Mouse (Mus musculus) urinary bladder, adult 2 months (tissue): ENCODE measurements around the gene Vps37c. TPM values are rescaled to one million over a fixed set of nuclear protein-coding genes. Genes with fewer than 3 reads are reported as not detected.

Experiments used
- DNase-seq: peaks from one replicate; pipeline ENCODE4 v3.0.0; 2022; ENCODE audit warnings: low spot score
- polyA plus RNA-seq: library from polyadenylated mRNA; depleted of rRNA; stranded (reverse); fragments of >200 nt; gene quantifications from 2 replicates; pipeline ENCODE4 v1.2.3, GENCODE M21; 2012

The Vps37c gene
- polyA plus RNA-seq, 1 experiment: 14.5 TPM

- DNase-seq: no peak
Measured at GRCm38 (mm10) chr19:10689470-10690166, 1.1 kb downstream of the Vps37c start.

GRCm38 (mm10) chr19:10690336-10690735 lies 1.8 kb downstream of the Vps37c start:
- no peak for DNase-seq

GRCm38 (mm10) chr19:10691121-10691520 lies 2.6 kb downstream of the Vps37c start:
- no peak for DNase-seq

GRCm38 (mm10) chr19:10691660-10692059 lies 3.1 kb downstream of the Vps37c start:
- DNase-seq: no peak

- DNase-seq: no peak
Measured at GRCm38 (mm10) chr19:10692361-10692760, 3.8 kb downstream of the Vps37c start.

- DNase-seq: no peak
Measured at GRCm38 (mm10) chr19:10693926-10694682, 5.6 kb downstream of the Vps37c start.

GRCm38 (mm10) chr19:10695801-10696200 lies 7.3 kb downstream of the Vps37c start:
- no peak for DNase-seq

DNA sequence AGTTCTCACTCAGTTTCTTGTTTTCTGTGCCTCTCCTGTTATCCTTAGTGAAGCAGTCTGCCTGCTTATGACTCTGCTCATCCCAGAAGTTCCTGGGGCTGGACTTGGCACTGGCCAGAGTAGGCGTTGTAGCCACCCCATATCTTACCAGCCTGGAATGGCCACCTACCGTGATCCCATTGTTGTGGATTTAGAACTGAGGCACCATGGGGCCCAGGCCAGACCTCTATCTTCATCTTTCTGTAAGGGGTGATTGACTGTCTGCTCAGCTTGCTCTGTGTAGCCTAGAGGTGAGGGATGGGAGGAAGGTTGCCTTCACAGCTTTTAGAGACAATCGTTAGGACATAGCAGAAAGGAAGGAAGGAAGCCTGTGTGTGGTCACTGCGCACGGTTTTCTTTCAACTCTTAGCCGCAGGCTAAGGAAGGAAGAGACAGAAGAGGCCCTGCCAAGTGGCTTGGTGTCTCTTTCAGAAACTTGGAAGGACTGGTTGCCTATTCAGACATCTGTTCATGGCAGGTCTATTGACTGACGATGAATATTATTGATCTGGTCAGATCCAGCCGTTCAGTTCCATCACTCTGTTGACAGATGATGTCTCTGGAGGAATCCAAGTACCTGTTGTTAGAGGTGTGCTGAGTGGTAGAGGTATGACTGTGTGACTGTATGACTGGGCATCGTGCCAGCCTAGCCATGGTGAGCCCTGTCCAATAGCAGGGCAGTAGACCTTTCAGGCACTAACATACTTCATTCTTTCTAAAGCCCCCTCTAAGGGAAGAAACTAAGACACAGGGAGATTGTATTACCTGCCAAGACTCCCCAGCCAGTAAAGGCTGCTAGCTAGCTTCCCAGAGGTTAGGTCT lies 9.8 kb downstream of the Vps37c start:
- DNase-seq: no peak

GRCm38 (mm10) chr19:10699851-10700250 lies 11.3 kb downstream of the Vps37c start:
- no peak for DNase-seq

DNA sequence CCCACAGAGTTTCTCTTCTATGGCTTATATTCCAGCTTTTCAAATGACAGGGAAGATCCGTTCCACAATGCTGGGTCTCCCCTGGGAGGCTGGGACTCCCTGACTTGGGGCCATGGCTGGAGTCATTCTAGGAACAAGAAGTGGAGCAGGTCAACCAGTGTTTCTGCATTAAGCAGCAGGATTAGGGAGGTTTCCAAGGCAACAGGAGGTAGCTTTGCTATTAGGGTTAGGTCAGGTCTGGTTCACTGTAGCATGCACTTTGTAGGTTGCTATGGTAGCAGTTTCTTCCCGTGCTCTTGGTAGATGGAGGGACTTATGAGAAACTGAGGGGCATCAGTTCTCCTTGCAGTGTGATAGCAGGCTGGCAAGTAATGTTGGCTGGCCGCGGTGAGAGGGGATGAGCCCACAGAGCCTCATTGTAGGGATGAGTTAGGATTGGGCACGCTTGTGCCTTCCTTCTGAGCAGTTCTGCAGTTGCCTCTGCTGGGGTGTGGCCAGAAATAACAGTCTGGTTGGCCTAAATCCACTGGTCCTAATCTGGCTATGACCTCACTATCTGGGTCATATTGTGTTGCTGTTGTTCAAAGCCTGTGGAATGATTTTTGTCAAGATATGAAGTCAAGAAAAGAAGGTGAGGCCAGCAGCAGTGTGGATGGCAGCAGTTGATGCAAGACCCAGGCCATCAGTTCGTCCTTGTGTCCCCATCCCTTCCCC lies 12.6 kb downstream of the Vps37c start:
- no peak for DNase-seq

DNA sequence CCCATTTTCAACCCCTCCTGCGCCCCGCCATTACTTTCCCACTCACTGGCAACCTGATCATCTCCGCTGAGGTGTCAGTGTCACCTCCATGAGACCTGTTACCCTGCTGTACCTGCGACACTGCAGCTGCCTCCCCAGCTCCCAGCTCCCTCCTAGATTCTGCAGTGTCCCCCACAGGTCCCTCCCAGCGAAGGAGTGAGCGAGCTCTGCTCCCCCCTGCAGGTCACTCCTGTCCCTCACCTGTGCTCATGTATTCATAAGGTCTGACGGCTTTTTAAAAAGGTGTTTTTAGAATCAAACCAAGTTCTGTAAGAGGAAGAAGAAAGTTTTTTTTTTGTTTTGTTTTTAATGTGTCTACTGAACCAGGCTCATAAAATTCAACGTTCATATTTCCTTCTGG lies 13.6 kb downstream of the Vps37c start:
- DNase-seq: no peak

DNA sequence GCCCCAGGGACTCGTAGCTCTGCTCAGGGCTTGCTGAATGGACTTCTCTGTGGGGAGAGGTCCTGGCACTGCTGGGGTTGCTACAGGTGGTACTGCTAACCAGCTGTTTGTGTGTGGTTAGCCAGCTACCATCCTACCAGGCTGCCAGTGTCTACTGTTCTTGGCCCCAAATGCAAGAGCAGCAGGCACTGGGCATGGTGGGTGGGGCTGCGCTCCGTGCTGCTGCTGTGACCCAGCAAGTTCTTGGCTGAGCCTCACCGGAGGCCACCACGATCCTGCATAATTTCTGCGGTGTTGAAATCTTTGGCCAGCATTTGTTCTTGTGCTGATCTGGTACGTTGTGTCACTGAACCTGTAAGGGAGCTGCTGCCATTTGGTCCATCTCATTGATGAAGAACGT lies 14.9 kb downstream of the Vps37c start:
- no peak for DNase-seq

DNA sequence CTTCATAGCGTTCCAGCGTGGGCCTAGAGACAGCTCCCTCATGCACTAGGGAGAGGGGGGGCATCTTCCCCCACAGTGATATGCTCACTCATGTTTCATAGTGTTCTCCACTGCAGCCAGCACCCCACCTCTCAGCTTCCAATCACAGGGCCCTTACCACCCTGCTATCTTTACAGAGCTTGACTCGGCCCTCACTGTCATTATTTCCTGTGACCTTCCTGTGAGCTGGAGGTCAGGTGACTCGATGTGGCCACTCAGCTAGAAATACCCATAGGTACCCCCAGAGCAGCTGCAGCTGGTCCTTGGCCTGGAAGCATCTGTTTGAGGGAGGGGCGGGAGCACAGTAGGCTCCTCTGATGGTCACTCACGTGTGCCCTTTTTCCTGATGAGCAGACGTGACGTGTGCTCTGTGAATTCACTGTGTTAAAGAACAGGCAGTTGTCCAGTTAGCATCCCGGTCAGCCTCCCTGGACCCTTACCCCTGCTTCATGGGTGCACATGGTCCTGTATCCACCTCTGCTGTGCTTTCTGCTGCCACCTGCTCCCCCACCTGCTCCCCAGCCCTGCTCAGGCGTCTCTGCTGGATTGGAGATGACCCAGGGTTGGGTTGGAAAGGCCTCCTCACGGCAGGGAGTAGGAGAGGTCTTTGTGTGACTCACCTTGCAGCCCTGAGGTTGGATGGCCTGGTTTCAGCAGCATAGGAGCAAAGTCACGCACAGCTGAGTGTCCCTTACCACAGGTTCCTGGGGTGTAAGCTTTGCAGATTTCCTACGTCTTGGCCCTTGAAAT lies 18.7 kb downstream of the Vps37c start:
- no peak for DNase-seq

- DNase-seq: no peak
Measured at GRCm38 (mm10) chr19:10707881-10708280, 19.3 kb downstream of the Vps37c start.

DNA sequence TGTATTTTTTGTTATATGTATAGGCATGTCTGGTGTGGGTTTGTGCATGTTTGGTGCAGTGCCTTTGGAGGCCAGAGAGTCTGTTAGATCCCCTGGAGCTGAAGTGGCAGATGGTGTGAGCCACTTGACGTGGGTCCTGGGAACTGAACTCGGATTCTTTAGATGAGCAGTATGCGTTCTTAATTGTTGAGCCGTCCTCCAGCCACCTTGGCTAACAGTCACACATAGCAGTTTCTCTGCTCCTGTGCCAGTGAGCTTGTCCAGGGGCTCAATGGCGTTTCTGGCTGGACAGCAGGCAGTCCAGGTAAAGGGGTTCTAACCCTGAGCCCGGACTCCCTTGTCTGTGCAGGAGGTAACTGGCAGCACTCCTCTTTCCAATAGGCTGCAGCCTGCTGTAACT lies 20.4 kb downstream of the Vps37c start:
- no peak for DNase-seq

DNA sequence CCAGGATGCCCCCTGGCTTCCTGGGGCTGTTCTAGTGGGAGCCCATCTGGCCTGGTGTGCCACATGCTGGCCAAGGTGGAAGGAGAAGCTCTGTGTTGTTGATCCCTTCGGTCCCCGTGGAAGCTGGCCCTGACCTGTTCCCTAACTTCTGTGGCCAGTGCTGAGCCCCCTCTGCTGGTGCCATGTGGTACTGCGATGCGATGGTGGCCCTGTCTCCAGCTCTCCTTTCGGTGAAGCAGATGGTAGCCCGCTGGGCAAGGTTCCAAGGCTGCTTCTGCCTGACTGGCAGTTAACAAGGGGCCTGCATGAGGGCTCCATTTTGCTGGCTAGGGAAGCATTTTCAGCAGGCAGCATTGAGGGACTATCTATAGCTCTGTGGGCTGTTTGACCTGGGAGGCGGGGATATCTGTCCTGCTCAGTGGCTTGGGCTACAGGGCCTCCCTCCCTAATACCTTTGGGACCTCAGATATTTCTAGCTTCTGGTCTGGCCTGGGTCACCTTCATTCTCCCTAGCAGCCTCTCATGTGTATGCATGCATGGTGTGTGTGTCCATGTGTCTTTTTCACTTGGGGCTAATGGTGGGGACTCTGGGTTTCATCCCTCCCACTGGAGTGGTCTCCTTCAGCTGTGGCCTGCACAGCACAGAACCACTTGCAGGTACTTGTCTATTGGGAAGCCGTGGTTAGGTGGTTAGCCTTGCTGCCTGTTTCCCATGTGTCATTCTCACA lies 21.0 kb downstream of the Vps37c start:
- peak; percentile 89 for DNase-seq

GRCm38 (mm10) chr19:10710088-10710511 lies 21.6 kb downstream of the Vps37c start:
- DNase-seq: no peak

DNA sequence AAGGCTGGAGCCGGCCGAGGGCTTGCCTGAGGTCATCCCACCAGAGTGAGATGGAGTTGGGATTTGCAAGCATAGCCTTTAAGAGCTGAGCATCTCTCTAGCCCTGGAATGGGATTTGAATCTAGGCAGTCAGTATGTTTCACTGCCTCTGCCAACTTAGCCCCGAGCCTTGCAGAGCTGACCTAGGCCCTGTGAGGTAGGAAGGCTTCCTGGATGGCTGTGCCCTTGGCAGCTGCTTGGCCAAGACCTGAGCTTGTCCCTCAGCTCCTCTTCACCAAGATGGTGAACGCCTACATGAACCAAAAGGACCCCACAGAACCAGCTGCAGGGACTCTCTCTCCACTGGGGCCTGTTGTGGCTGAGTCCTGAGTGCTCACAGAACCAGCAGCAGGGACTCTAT lies 22.2 kb downstream of the Vps37c start:
- DNase-seq: no peak

- no peak for DNase-seq
Measured at GRCm38 (mm10) chr19:10712194-10712593, 23.7 kb downstream of the Vps37c start.

GRCm38 (mm10) chr19:10712646-10713045 lies 24.1 kb downstream of the Vps37c start:
- DNase-seq: no peak
